Mouse (Mus musculus): Measurements from ENCODE around the gene 4930595D18Rik.

4930595D18Rik gene

GRCm38 (mm10) chr12:111184476-111184875 lies at the start of gene 4930595D18Rik:
4930595D18Rik (minus strand) TSS chr12:111184491.
- DNase-seq: no peak

- no peak for DNase-seq
Observed at GRCm38 (mm10) chr12:111233798-111234197, 49.5 kb upstream of the 4930595D18Rik start.

GRCm38 (mm10) chr12:111230793-111231192 lies 46.5 kb upstream of the 4930595D18Rik start:
- no peak for DNase-seq

GRCm38 (mm10) chr12:111228488-111228887 lies 44.2 kb upstream of the 4930595D18Rik start:
- DNase-seq: no peak

GRCm38 (mm10) chr12:111227410-111227809 lies 43.1 kb upstream of the 4930595D18Rik start:
- no peak for DNase-seq

GRCm38 (mm10) chr12:111225197-111225780 lies 41.0 kb upstream of the 4930595D18Rik start:
- no peak for DNase-seq

GRCm38 (mm10) chr12:111218867-111219266 lies 34.6 kb upstream of the 4930595D18Rik start:
- DNase-seq: no peak

GRCm38 (mm10) chr12:111211729-111212128 lies 27.4 kb upstream of the 4930595D18Rik start:
- DNase-seq: no peak

GRCm38 (mm10) chr12:111207641-111208040 lies 23.4 kb upstream of the 4930595D18Rik start:
- no peak for DNase-seq

- DNase-seq: no peak
Observed at GRCm38 (mm10) chr12:111203945-111204344, 19.7 kb upstream of the 4930595D18Rik start.

- DNase-seq: peak in 1 of 2 experiments; percentile 31
Observed at GRCm38 (mm10) chr12:111203076-111203475, 18.8 kb upstream of the 4930595D18Rik start.

GRCm38 (mm10) chr12:111196548-111196947 lies 12.3 kb upstream of the 4930595D18Rik start:
- no peak for DNase-seq

GRCm38 (mm10) chr12:111193331-111193730 lies 9.0 kb upstream of the 4930595D18Rik start:
- DNase-seq: no peak

GRCm38 (mm10) chr12:111192777-111193176 lies 8.5 kb upstream of the 4930595D18Rik start:
- DNase-seq: no peak

GRCm38 (mm10) chr12:111190891-111191290 lies 6.6 kb upstream of the 4930595D18Rik start:
- DNase-seq: no peak

- no peak for DNase-seq
Observed at GRCm38 (mm10) chr12:111190355-111190754, 6.1 kb upstream of the 4930595D18Rik start.

GRCm38 (mm10) chr12:111188295-111188694 lies 4.0 kb upstream of the 4930595D18Rik start:
- DNase-seq: no peak

- no peak for DNase-seq
Observed at GRCm38 (mm10) chr12:111186986-111187385, 2.7 kb upstream of the 4930595D18Rik start.

- DNase-seq: no peak
Observed at GRCm38 (mm10) chr12:111182378-111182777, 1.9 kb downstream of the 4930595D18Rik start.

- no peak for DNase-seq
Observed at GRCm38 (mm10) chr12:111181848-111182247, 2.4 kb downstream of the 4930595D18Rik start.

GRCm38 (mm10) chr12:111178772-111179171 lies 5.5 kb downstream of the 4930595D18Rik start:
- no peak for DNase-seq

GRCm38 (mm10) chr12:111168891-111169290 lies 15.4 kb downstream of the 4930595D18Rik start:
- no peak for DNase-seq

- DNase-seq: peak; percentile 45 to 60
Observed at GRCm38 (mm10) chr12:111166681-111167289, 17.5 kb downstream of the 4930595D18Rik start.

GRCm38 (mm10) chr12:111165831-111166591 lies 18.3 kb downstream of the 4930595D18Rik start, which contains the start of gene Traf3:
Traf3 (plus strand) TSS chr12:111166370.
- DNase-seq: peak; percentile 77 to 89

Measured in kidney, postnatal 4 days (tissue).